Mouse (Mus musculus) forebrain, embryonic 16.5 days (tissue): ENCODE results near the gene Lrit2. TPM values are rescaled to one million over a fixed set of nuclear protein-coding genes. Genes with fewer than 3 reads are reported as not detected.

ENCODE experiments used
- ATAC-seq: fragments of 200-750 bp; cut with Nextera tagmentation; 2 replicates; pipeline ENCODE4 v1.8.0; 2017; ENCODE audit warnings: mild to moderate bottlenecking, moderate library complexity
- H3K27ac ChIP-seq: fragments of 300-500 bp; sonication (generic); 2 replicates; pipeline ENCODE4 v1.5.1; 2014; ENCODE audit warnings: low read length, control low read depth
- H3K27me3 ChIP-seq: fragments of 300-500 bp; sonication (generic); replicated peaks from 2 replicates; pipeline ENCODE4 v1.6.1; 2014; ENCODE audit warnings: low read length; ENCODE audit not compliant: control insufficient read depth, insufficient read depth
- H3K36me3 ChIP-seq: fragments of 300-500 bp; sonication (generic); 2 replicates; pipeline ENCODE4 v1.6.1; 2014; ENCODE audit not compliant: control insufficient read depth, insufficient read depth
- H3K4me1 ChIP-seq: fragments of 300-500 bp; sonication (generic); replicated peaks from 2 replicates; pipeline ENCODE4 v1.6.1; 2014; ENCODE audit warnings: low read length; ENCODE audit not compliant: control insufficient read depth, insufficient read depth
- H3K4me2 ChIP-seq: fragments of 300-500 bp; sonication (generic); 2 replicates; pipeline ENCODE4 v1.6.1; 2014; ENCODE audit warnings: mild to moderate bottlenecking, low read length, control low read depth
- H3K4me3 ChIP-seq: fragments of 300-500 bp; sonication (generic); replicated peaks from 2 replicates; pipeline ENCODE4 v1.5.1; 2014; ENCODE audit warnings: mild to moderate bottlenecking, low read length, control low read depth
- H3K9ac ChIP-seq: fragments of 300-500 bp; sonication (generic); replicated peaks from 2 replicates; pipeline ENCODE4 v1.6.1; 2014; ENCODE audit warnings: low read depth, low read length, control low read depth
- H3K9me3 ChIP-seq: fragments of 300-500 bp; sonication (generic); 2 replicates; pipeline ENCODE4 v1.6.1; 2016; ENCODE audit warnings: low read length; ENCODE audit not compliant: control insufficient read depth
- WGBS: fragments of 180-500 bp; shearing (Covaris S2); extraction: QIAGEN DNeasy Blood & Tissue Kit; methylation state at CpG from one replicate; pipeline ENCODE4 v1.1.7; 2014; 5-methylcytosine and 5-hydroxymethylcytosine counted together
- polyA plus RNA-seq: library from polyadenylated mRNA; unstranded; fragments of >200 nt; fragmentation: Nextera tagmentation; extraction: Ambion mirVana; gene quantifications from 2 replicates; pipeline ENCODE4 v1.2.1, GENCODE M21; 2015

Lrit2 gene
- polyA plus RNA-seq = not detected in 2 replicates

DNA sequence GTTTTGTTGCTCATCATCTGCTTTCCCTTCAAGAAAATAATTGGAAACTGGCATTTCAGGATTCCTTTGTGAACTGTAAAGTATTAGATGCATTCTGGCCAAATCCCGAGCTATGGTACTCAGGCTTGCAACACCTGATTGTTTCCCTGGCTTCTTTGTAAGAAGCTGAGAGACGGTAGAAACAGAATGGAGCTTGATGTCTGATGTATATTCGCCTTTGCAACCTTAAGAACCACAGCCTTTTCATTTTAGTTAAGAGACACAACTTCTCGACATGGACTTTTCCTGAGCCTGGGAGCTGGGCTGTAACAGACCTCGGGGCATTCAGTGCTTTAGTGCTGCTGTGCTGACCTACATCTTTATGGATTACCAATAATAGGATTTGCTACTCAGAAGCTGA is at the start of gene Lrit2:
TSS of gene Lrit2 (plus strand) at position 301 of the 400 bp plus-strand sequence.
- no peak for ATAC-seq
- Histone ChIP-seq H3K4me2 (no peak within 1 kb of the TSS), H3K9ac (no peak within 1 kb of the TSS), H3K36me3 (no peaks in the 10 kb centered on the region), H3K4me3 (no peak within 1 kb of the TSS), H3K9me3 (no peaks in the 10 kb centered on the region), H3K4me1 (no peaks in the 10 kb centered on the region), H3K27me3 (no peaks in the 10 kb centered on the region), H3K27ac (no peak within 1 kb of the TSS)
- WGBS = 74% methylated on average over 5 of the region's 5 CpGs

DNA sequence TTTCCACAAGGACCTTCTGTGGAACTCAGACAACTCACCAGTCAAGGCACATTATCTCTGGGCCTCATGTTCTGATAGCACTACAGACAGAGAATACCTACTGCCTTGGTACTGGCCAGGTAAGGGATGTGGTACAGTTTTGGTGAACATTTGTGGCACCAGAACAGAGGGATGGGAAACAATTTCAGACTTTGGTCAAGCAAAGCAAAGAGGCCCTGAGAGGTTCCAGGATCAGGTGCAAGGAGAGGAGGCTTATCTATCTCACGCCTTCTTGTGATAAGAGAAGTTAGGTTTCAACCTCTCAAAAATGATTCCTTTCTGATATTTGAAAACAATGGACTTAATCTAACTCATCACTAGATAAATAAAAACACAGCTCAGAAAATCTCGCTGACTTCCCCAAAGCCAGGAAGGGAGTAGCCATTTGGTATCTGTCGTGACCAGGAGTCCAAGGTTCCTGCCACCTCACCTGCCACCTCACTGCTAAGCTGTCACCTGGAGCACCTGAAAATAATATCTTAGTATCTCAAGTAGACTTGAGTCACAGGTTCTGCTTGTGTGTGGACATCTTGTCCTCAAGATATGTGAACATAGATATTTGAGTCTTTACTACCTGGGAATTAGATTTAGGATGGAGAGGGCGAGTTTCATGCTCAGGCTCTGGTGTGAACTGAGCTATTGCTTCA is 40.3 kb upstream of the Lrit2 start:
- Histone ChIP-seq H3K36me3 (no peaks in the 10 kb centered on the region), H3K4me1 (peaks cover 4% of the 10 kb centered on the region; the same call in 1 of the 2 replicates), H3K9me3 (no peaks in the 10 kb centered on the region), H3K27ac (no peak overlapping the region), H3K9ac (no peak overlapping the region), H3K27me3 (no peaks in the 10 kb centered on the region), H3K4me2 (no peak overlapping the region), H3K4me3 (no peak overlapping the region)
- WGBS = 87% methylated on average over 4 of the region's 4 CpGs
- ATAC-seq = no peak

DNA sequence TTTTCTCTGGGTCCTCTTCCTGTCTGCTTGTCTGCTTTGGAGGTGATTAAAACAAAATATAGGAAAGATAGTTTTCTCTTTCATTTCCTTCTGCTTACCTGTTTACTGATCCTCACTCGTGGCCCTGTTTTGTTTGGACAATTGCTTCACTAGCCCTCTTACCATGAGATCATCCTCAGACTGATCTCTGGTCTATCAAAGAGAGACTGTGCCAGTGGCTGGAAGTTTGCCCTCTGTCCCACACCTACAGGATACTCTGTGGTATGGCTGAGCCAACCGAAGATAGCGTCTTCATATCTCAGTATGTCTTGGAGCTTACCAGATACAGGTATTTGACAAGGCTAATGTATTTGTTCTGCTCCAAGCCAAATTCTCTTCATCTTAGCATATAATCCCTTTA is 39.8 kb upstream of the Lrit2 start:
- Histone ChIP-seq H3K4me2 (no peak overlapping the region), H3K4me1 (peaks cover 9% of the 10 kb centered on the region), H3K27me3 (no peaks in the 10 kb centered on the region), H3K27ac (no peak overlapping the region), H3K9ac (no peak overlapping the region), H3K36me3 (no peaks in the 10 kb centered on the region), H3K4me3 (no peak overlapping the region), H3K9me3 (no peaks in the 10 kb centered on the region)
- 97% methylated on average over 3 of the region's 3 CpGs for whole genome bisulfite sequencing
- no peak for ATAC-seq

DNA sequence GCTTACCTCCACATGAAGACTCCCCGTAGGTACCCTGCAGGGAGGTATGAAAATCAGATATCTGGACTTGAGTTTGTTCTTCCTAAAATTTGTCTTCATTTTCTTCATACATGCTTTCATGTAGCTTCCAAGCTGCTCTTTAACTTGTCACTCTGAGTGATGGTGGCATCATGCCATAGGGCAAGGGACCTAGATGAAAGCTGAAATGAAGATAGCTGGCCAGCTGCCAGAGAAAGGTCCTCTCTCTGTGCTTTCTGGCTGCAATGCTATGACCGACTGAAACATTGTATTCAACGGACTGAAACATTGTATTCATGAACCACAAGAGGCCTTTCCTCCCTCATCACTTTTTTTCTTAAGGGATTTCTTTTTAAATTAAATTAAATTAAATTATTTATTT is 39.2 kb upstream of the Lrit2 start:
- Histone ChIP-seq H3K9ac (no peak overlapping the region), H3K9me3 (no peaks in the 10 kb centered on the region), H3K27me3 (no peaks in the 10 kb centered on the region), H3K27ac (no peak overlapping the region), H3K4me2 (no peak overlapping the region), H3K36me3 (no peaks in the 10 kb centered on the region), H3K4me1 (peaks cover 10% of the 10 kb centered on the region), H3K4me3 (no peak overlapping the region)
- WGBS = 82% methylated on average over 3 of the region's 3 CpGs
- no peak for ATAC-seq

DNA sequence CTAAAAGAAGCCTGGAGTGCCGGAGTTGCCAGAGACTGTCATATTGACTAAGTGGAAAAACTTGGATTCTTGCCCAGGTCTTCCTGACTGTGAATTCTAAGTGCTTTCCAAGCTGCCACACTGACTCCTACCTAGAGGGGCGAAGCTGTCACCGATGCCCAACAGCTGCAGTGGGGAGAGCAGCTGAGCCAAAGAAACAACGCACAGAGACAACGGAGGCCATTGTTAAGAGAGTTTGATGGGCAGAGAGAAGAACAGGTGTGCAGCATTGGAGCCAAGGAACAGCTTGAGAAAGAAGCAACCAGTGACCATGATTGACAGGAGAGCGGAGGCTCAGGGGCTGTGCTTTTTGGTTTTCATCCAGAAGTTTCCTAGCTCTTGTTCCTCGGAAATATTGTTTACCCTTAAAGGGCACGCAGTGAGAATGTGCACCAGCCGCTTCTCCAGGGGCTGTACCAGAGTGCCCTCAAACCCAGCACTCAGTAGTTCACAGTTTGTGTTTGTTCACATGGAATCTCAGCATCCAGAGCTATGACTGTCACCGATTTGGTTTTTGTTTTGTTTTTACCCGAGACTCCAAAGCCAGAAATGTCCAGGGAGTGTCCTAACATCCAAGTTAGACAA is 35.1 kb upstream of the Lrit2 start:
- H3K36me3 ChIP-seq = no peaks in the 10 kb centered on the region
- H3K9ac ChIP-seq = no peak overlapping the region
- H3K4me3 ChIP-seq = no peak overlapping the region
- no peaks in the 10 kb centered on the region for H3K27me3 ChIP-seq
- no peak overlapping the region for H3K27ac ChIP-seq
- peak; percentile 73 for ATAC-seq
- WGBS = 28% methylated on average over 11 of the region's 11 CpGs
- no peak overlapping the region for H3K4me2 ChIP-seq
- no peaks in the 10 kb centered on the region for H3K9me3 ChIP-seq
- H3K4me1 ChIP-seq = peaks cover 10% of the 10 kb centered on the region

DNA sequence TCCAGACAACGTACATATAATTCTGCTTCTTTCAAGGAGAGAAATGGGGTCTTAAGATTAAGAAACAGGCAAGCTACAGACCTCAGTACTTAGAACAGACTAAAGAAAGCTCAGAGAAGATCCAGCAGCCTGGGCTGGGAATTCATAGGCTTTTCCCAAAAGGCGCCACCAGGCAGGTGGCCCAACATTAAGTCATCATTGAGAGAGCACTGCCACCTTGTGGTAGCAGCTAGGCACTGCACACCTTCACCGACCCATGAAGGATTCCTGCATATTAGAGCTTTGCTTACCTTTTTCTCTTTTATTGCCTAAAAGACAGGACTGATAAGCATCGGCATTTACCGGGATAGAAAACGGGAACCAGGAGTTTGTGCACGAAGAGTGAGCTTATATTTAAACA is 34.5 kb upstream of the Lrit2 start:
- no peaks in the 10 kb centered on the region for H3K27me3 ChIP-seq
- H3K4me3 ChIP-seq = no peak overlapping the region
- ATAC-seq = peak; percentile 79
- no peaks in the 10 kb centered on the region for H3K36me3 ChIP-seq
- H3K9me3 ChIP-seq = no peaks in the 10 kb centered on the region
- H3K9ac ChIP-seq = no peak overlapping the region
- H3K4me2 ChIP-seq = no peak overlapping the region
- peaks cover 10% of the 10 kb centered on the region for H3K4me1 ChIP-seq
- H3K27ac ChIP-seq = no peak overlapping the region
- WGBS = 15% methylated on average over 7 of the region's 7 CpGs

DNA sequence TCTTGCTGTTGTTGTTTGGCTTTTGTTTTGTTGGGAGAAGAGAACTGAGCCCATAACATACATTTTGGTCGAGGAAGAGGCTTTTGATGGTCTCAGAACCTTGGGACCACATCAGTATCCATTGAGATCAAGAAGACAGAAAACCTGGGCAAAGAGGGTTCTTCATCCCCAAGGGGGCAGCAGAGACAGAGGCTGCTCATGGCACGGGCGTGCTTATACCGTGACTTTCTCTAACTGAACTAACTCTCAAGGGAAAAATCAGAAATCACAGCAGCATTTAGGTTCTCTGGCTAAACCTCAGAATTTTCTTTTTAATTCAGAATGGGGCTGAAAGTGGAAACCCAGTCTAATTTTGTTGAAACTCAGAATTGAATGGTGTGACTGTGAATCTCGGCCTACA is 33.3 kb upstream of the Lrit2 start:
- H3K27ac ChIP-seq = no peak overlapping the region
- H3K4me1 ChIP-seq = peaks cover 10% of the 10 kb centered on the region
- H3K4me2 ChIP-seq = no peak overlapping the region
- H3K9me3 ChIP-seq = no peaks in the 10 kb centered on the region
- 49% methylated on average over 5 of the region's 5 CpGs for WGBS
- ATAC-seq = no peak
- no peaks in the 10 kb centered on the region for H3K27me3 ChIP-seq
- H3K9ac ChIP-seq = no peak overlapping the region
- H3K4me3 ChIP-seq = no peak overlapping the region
- H3K36me3 ChIP-seq = no peaks in the 10 kb centered on the region

DNA sequence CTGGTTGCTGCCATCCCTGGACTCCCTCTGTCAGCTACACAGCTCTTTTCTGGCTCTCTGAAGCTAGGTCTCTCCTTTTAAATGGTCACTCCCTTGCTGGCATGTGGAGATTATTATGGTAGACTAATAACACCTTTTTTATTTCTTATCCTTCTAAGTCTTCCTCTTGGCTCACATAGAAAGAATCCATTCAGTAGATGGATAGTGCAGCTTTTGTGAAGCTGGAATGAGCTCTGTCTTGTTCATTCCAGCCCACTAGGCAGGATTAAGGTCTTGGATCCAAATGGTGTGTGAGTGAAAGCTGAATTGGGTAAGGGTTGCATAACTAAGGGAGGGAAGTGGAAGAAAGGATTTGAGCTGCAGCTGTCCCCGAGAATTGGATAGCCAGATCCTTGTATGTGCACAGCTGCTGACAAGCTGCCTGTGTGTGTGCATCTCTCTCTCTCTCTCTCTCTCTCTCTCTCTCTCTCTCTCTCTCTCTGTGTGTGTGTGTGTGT is 18.8 kb upstream of the Lrit2 start, which contains the start of gene Rgr:
TSS of gene Rgr (minus strand) at position 51 of the 497 bp plus-strand sequence.
- 6% methylated on average over 1 of the region's 1 CpGs for WGBS
- H3K4me1 ChIP-seq = no peaks in the 10 kb centered on the region
- H3K27ac ChIP-seq = no peak within 1 kb of the TSS
- H3K36me3 ChIP-seq = no peaks in the 10 kb centered on the region
- ATAC-seq = peak; percentile 58
- no peak within 1 kb of the TSS for H3K9ac ChIP-seq
- no peaks in the 10 kb centered on the region for H3K9me3 ChIP-seq
- H3K4me3 ChIP-seq = no peak within 1 kb of the TSS
- H3K27me3 ChIP-seq = no peaks in the 10 kb centered on the region
- no peak within 1 kb of the TSS for H3K4me2 ChIP-seq

DNA sequence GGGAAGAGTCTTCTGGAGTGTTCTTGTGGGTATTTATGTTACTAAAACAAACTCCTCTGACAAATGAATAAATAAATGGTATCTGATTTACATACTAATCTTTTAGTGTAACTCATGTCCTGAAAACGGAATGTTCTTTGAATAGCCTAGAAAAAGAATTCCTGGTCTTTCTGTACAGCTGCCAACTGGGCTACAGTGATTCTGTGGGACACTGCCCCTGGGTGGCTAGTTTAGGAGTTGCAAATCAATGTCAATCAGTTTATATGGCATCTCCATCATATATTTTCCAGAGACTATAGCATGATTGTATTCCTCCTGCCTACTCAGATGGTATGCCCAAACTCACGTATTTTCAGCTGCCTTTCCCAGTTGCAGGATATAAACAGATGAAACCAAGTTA is 2.9 kb upstream of the Lrit2 start:
- no peak overlapping the region for H3K4me2 ChIP-seq
- H3K4me3 ChIP-seq = no peak overlapping the region
- no peaks in the 10 kb centered on the region for H3K27me3 ChIP-seq
- no peak for ATAC-seq
- no peaks in the 10 kb centered on the region for H3K4me1 ChIP-seq
- no peak overlapping the region for H3K9ac ChIP-seq
- WGBS = 54% methylated on average over 2 of the region's 2 CpGs
- H3K27ac ChIP-seq = no peak overlapping the region
- H3K9me3 ChIP-seq = no peaks in the 10 kb centered on the region
- H3K36me3 ChIP-seq = no peaks in the 10 kb centered on the region
